Mouse (Mus musculus) intestine, embryonic 16.5 days (tissue): Measurements from ENCODE around the gene Tgtp1. TPM values are rescaled to one million over a fixed set of nuclear protein-coding genes. Genes with fewer than 3 reads are reported as not detected.
"Not testable (repeated sequence)": the region's sequence is repeated elsewhere in the genome, so short reads cannot be mapped to it uniquely, and the experiment has no call there.

Experiments
- ATAC-seq: fragments of 200-750 bp; cut with Nextera tagmentation; 2 replicates; pipeline ENCODE4 v1.8.0; 2017; ENCODE audit warnings: moderate TSS enrichment, moderate library complexity
- H3K27ac ChIP-seq: fragments of 300-500 bp; sonication (generic); 2 replicates; pipeline ENCODE4 v1.5.1; 2014; ENCODE audit warnings: mild to moderate bottlenecking, low read length
- H3K27me3 ChIP-seq: fragments of 300-500 bp; sonication (generic); replicated peaks from 2 replicates; pipeline ENCODE4 v1.6.1; 2014; ENCODE audit warnings: low read length, control low read depth, mixed read lengths; ENCODE audit not compliant: control insufficient read depth, insufficient read depth
- H3K36me3 ChIP-seq: fragments of 300-500 bp; sonication (generic); 2 replicates; pipeline ENCODE4 v1.6.1; 2014; ENCODE audit warnings: low read length, control low read depth; ENCODE audit not compliant: control insufficient read depth, insufficient read depth
- H3K4me1 ChIP-seq: fragments of 300-500 bp; sonication (generic); 2 replicates; pipeline ENCODE4 v1.6.1; 2014; ENCODE audit warnings: low read length, control low read depth, mixed read lengths; ENCODE audit not compliant: control insufficient read depth, insufficient read depth
- H3K4me2 ChIP-seq: fragments of 300-500 bp; sonication (generic); 2 replicates; pipeline ENCODE4 v1.6.1; 2014; ENCODE audit warnings: low read depth, low read length, control low read depth
- H3K4me3 ChIP-seq: fragments of 300-500 bp; sonication (generic); 2 replicates; pipeline ENCODE4 v1.5.1; 2014; ENCODE audit warnings: mild to moderate bottlenecking, low read length
- H3K9ac ChIP-seq: fragments of 300-500 bp; sonication (generic); 2 replicates; pipeline ENCODE4 v1.6.1; 2014; ENCODE audit warnings: low read depth, low read length
- H3K9me3 ChIP-seq: fragments of 300-500 bp; sonication (generic); 2 replicates; pipeline ENCODE4 v1.6.1; 2016; ENCODE audit warnings: low read length, control low read depth; ENCODE audit not compliant: control insufficient read depth
- WGBS: fragments of 180-500 bp; shearing (Covaris S2); extraction: QIAGEN DNeasy Blood & Tissue Kit; methylation state at CpG from one replicate; pipeline ENCODE4 v1.1.7; 2014; 5-methylcytosine and 5-hydroxymethylcytosine counted together
- polyA plus RNA-seq: library from polyadenylated mRNA; unstranded; fragments of >200 nt; fragmentation: Nextera tagmentation; extraction: Ambion mirVana; gene quantifications from 2 replicates; pipeline ENCODE4 v1.2.1, GENCODE M21; 2015

Tgtp1 gene
- polyA plus RNA-seq, 1 experiment from 2014 or later = 1.9 TPM

DNA sequence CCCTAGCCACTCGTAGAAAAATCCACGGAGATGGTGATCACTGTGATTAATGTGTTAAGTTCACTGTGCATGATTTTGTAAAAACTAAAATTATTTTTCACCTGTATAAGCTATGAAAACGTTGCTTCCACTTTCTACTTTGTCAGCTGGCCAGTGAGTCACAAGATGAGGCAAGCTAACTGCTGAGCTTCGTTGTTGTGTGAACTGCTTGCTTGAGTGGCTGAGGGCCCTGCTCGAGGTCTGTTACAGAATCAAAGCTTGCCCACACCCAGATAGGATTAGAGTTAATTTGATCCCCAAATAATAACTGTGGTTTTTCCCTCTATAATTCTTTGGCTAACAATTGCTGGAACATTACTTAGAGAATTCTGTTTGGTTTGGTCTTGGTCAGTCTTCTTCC, 13.9 kb downstream of the Tgtp1 start:
- not testable (repeated sequence) for H3K9ac ChIP-seq, ATAC-seq, H3K27me3 ChIP-seq, H3K4me3 ChIP-seq, H3K4me2 ChIP-seq, H3K4me1 ChIP-seq, H3K36me3 ChIP-seq, H3K9me3 ChIP-seq, H3K27ac ChIP-seq
- no CpG with 5 or more reads among the region's 5 CpGs for WGBS

DNA sequence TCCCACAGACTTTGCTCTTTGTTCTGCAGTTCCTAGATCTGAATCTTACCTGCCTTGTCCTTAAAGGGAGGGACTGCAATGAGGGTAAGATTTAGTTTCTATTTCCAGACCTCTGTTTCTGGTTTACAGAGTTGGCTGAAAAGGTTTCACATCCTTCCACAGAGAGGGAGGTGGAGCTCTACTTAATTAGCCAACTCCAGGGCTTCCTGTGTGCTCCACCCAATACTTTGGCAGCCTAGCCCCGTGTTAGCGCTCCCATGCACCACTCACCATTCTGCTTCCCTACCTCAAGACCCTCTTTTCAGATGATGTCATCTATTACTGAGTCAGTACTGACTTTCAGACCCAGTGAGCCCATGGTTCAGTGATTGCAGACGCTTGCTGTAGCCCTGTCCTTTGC, 14.7 kb downstream of the Tgtp1 start, which contains the start of gene 9930111J21Rik1:
TSS of gene 9930111J21Rik1 (minus strand) at position 148 of the 400 bp plus-strand sequence.
- not testable (repeated sequence) for H3K4me3 ChIP-seq, H3K9me3 ChIP-seq, H3K4me1 ChIP-seq, H3K9ac ChIP-seq, H3K4me2 ChIP-seq, H3K27ac ChIP-seq, H3K27me3 ChIP-seq, ATAC-seq, H3K36me3 ChIP-seq
- no CpG with 5 or more reads among the region's 3 CpGs for WGBS

DNA sequence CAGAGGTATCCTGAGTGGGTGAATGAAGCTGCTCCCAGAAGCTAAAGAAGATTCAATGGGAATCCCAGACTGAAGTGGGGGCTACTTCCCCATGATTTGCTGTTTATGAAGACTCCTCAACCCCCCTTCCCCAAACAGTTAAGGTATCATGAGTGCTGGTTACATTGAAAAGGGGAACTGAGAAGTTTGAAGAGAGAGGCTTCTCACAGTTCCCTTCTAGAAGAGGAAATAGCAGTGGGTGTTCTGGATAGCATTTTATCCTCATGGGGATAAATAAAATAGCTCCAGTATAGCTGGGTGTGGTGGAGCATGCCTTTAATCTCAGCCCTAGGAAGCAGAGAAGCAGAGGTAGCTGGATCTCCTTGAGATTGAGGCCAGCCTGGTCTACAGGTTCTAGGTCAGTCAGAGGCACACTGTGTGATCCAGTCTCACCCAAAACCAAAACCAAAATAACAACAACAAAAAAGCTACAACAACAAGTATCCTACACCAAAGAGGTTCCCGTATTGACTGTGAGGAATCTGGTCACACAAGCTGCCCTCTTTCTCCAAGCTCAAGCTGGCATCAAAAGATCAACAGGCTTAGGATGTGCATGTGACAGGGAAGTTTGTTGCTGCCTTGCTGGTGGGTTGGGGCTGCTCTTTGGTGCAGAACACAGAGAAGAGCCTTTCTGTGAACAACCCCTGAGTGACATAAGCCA, 15.6 kb downstream of the Tgtp1 start, which contains the start of gene Olfr56:
TSS of gene Olfr56 (plus strand) at position 650 of the 700 bp plus-strand sequence.
- WGBS = no CpG with 5 or more reads among the region's 1 CpGs
- ATAC-seq = not testable (repeated sequence)

GRCm38 (mm10) chr11:48974686-48975085, 19.3 kb downstream of the Tgtp1 start:
- H3K4me2 ChIP-seq, H3K36me3 ChIP-seq, H3K4me3 ChIP-seq, H3K27ac ChIP-seq, H3K9ac ChIP-seq, H3K4me1 ChIP-seq, ATAC-seq, H3K27me3 ChIP-seq, H3K9me3 ChIP-seq: not testable (repeated sequence)
- WGBS = no CpG with 5 or more reads among the region's 1 CpGs

More for the DNA sequence above, 15.6 kb downstream of the Tgtp1 start, which contains the start of gene Olfr56:
- H3K4me3 ChIP-seq, H3K27me3 ChIP-seq, H3K4me2 ChIP-seq, H3K27ac ChIP-seq, H3K9me3 ChIP-seq, H3K4me1 ChIP-seq, H3K9ac ChIP-seq, H3K36me3 ChIP-seq: not testable (repeated sequence)

- not testable (repeated sequence) for H3K4me1 ChIP-seq, H3K27ac ChIP-seq, H3K4me2 ChIP-seq, H3K36me3 ChIP-seq, H3K9ac ChIP-seq, H3K9me3 ChIP-seq, H3K4me3 ChIP-seq, H3K27me3 ChIP-seq, ATAC-seq
- WGBS = 92% methylated on average over 6 of the region's 6 CpGs
Observed at GRCm38 (mm10) chr11:48946090-48946489, 47.9 kb downstream of the Tgtp1 start, which contains the start of gene Psme2b. Gene Psme2b, minus strand, starts transcription at chr11:48946190.

- not testable (repeated sequence) for ATAC-seq, H3K4me3 ChIP-seq, H3K4me1 ChIP-seq, H3K9me3 ChIP-seq, H3K4me2 ChIP-seq, H3K36me3 ChIP-seq, H3K27me3 ChIP-seq, H3K9ac ChIP-seq, H3K27ac ChIP-seq
Observed at GRCm38 (mm10) chr11:48939286-48939685, 54.7 kb downstream of the Tgtp1 start.

Other genes with a start within 250 kb of the Tgtp1 start
- 713 and 755 TPM in 2 replicates for gene Rack1, start 193.8 kb downstream of the Tgtp1 start, polyA plus RNA-seq
- 4.1 and 5.9 TPM in 2 replicates for gene Trim41, start 176.8 kb downstream of the Tgtp1 start, polyA plus RNA-seq
- gene Trim7, start 168.0 kb downstream of the Tgtp1 start, polyA plus RNA-seq = 0.78 and 1.2 TPM in 2 replicates
- gene Gm12184, start 167.5 kb downstream of the Tgtp1 start, polyA plus RNA-seq = 1.3 and 1.4 TPM in 2 replicates
- 15.6 and 15.8 TPM in 2 replicates for gene Irgm1, start 122.5 kb downstream of the Tgtp1 start, polyA plus RNA-seq
- gene Gm5431, start 92.0 kb downstream of the Tgtp1 start, polyA plus RNA-seq = 0.28 and 0.37 TPM in 2 replicates
- gene Psme2b, start 48.0 kb downstream of the Tgtp1 start, polyA plus RNA-seq = 3.5 and 4.6 TPM in 2 replicates
- 0.10 TPM in 1 of 2 replicates, not detected in the other for gene Olfr56, start 15.3 kb downstream of the Tgtp1 start, polyA plus RNA-seq
- gene 9930111J21Rik1, start 14.8 kb downstream of the Tgtp1 start, polyA plus RNA-seq = 0.70 and 1.1 TPM in 2 replicates
- not detected in 2 replicates for gene Gm12185, start 1.9 kb downstream of the Tgtp1 start, polyA plus RNA-seq
- 0.65 and 0.87 TPM in 2 replicates for gene 9930111J21Rik2, start 57.1 kb upstream of the Tgtp1 start, polyA plus RNA-seq
- 0.86 and 1.0 TPM in 2 replicates for gene Tgtp2, start 70.0 kb upstream of the Tgtp1 start, polyA plus RNA-seq
- gene Ifi47, start 82.4 kb upstream of the Tgtp1 start, polyA plus RNA-seq = 3.2 and 3.6 TPM in 2 replicates
- gene Olfr1396, start 120.7 kb upstream of the Tgtp1 start, polyA plus RNA-seq = not detected in 2 replicates
- gene Olfr1395, start 148.1 kb upstream of the Tgtp1 start, polyA plus RNA-seq = not detected in 2 replicates
- not detected in 2 replicates for gene Olfr1394, start 160.2 kb upstream of the Tgtp1 start, polyA plus RNA-seq
- gene Btnl9, start 193.0 kb upstream of the Tgtp1 start, polyA plus RNA-seq = 1.6 TPM in 2 replicates
- 20.7 and 23.1 TPM in 2 replicates for gene Zfp62, start 209.1 kb upstream of the Tgtp1 start, polyA plus RNA-seq